Mouse (Mus musculus) embryonic facial prominence, embryonic 11.5 days (tissue): Measurements from ENCODE around the gene Phf5a. TPM values are rescaled to one million over a fixed set of nuclear protein-coding genes. Genes with fewer than 3 reads are reported as not detected.

Experiments
- ATAC-seq: fragments of 200-750 bp; cut with Nextera tagmentation; replicated peaks from 2 replicates; pipeline ENCODE4 v1.8.0; 2017; ENCODE audit warnings: low read depth; ENCODE audit not compliant: insufficient number of reproducible peaks, low FRiP score, low TSS enrichment
- DNase-seq: peaks from one replicate; pipeline ENCODE4 v3.0.0-alpha.2; 2015; ENCODE audit warnings: low spot score
- H3K27ac ChIP-seq: fragments of 300-500 bp; sonication (generic); replicated peaks from 2 replicates; pipeline ENCODE4 v1.5.1; 2014; ENCODE audit warnings: mild to moderate bottlenecking, low read depth, low read length, control low read depth
- H3K27me3 ChIP-seq: fragments of 300-500 bp; sonication (generic); 2 replicates; pipeline ENCODE4 v1.6.1; 2014; ENCODE audit warnings: mild to moderate bottlenecking, low read length, moderate library complexity, mixed read lengths; ENCODE audit not compliant: control insufficient read depth, insufficient read depth
- H3K36me3 ChIP-seq: fragments of 300-500 bp; sonication (generic); replicated peaks from 2 replicates; pipeline ENCODE4 v1.6.1; 2014; ENCODE audit warnings: low read depth, mild to moderate bottlenecking, low read length, moderate library complexity, mixed read lengths; ENCODE audit not compliant: control insufficient read depth, insufficient read depth
- H3K4me1 ChIP-seq: fragments of 300-500 bp; sonication (generic); 2 replicates; pipeline ENCODE4 v1.6.1; 2014; ENCODE audit warnings: low read length, mixed read lengths; ENCODE audit not compliant: control insufficient read depth, insufficient read depth
- H3K4me2 ChIP-seq: fragments of 300-500 bp; sonication (generic); 2 replicates; pipeline ENCODE4 v1.6.1; 2014; ENCODE audit warnings: low read depth, mild to moderate bottlenecking, control low read depth, low read length, moderate library complexity
- H3K4me3 ChIP-seq: fragments of 300-500 bp; sonication (generic); 2 replicates; pipeline ENCODE4 v1.5.1; 2014; ENCODE audit warnings: low read depth, low read length, control low read depth
- H3K9ac ChIP-seq: fragments of 300-500 bp; sonication (generic); replicated peaks from 2 replicates; pipeline ENCODE4 v1.6.1; 2014; ENCODE audit warnings: mild to moderate bottlenecking, control low read depth, low read length
- H3K9me3 ChIP-seq: fragments of 300-500 bp; sonication (generic); replicated peaks from 2 replicates; pipeline ENCODE4 v1.6.1; 2016; ENCODE audit warnings: mild to moderate bottlenecking, low read length, inconsistent platforms, mixed read lengths; ENCODE audit not compliant: control insufficient read depth
- WGBS: fragments of 180-500 bp; shearing (Covaris S2); extraction: QIAGEN DNeasy Blood & Tissue Kit; methylation state at CpG from one replicate; pipeline ENCODE4 v1.1.7; 2014; 5-methylcytosine and 5-hydroxymethylcytosine counted together
- polyA plus RNA-seq: library from polyadenylated mRNA; unstranded; fragments of >200 nt; fragmentation: Nextera tagmentation; extraction: Ambion mirVana; gene quantifications from 2 replicates; pipeline ENCODE4 v1.2.1, GENCODE M21; 2014

Gene Phf5a
- polyA plus RNA-seq, 1 experiment from 2014 or later: 194 TPM

- ATAC-seq: no peak
- peaks cover 6% of the 10 kb centered on the region for H3K36me3 ChIP-seq
- H3K4me2 ChIP-seq: no peak overlapping the region
- H3K9ac ChIP-seq: no peak overlapping the region
- H3K27ac ChIP-seq: no peak overlapping the region
- no peaks in the 10 kb centered on the region for H3K4me1 ChIP-seq
- no peaks in the 10 kb centered on the region for H3K27me3 ChIP-seq
- WGBS: 83% methylated on average over 1 of the region's 1 CpGs
- DNase-seq: no peak
- H3K4me3 ChIP-seq: no peak overlapping the region
- no peaks in the 10 kb centered on the region for H3K9me3 ChIP-seq
Measured at GRCm38 (mm10) chr15:81894002-81894401, 22.3 kb upstream of the Phf5a start.

- H3K36me3 ChIP-seq: peaks cover 4% of the 10 kb centered on the region
- H3K4me3 ChIP-seq: no peak overlapping the region
- no peaks in the 10 kb centered on the region for H3K4me1 ChIP-seq
- DNase-seq: no peak
- ATAC-seq: no peak
- WGBS: 89% methylated on average over 8 of the region's 8 CpGs
- H3K9ac ChIP-seq: no peak overlapping the region
- H3K9me3 ChIP-seq: no peaks in the 10 kb centered on the region
- no peak overlapping the region for H3K27ac ChIP-seq
- H3K4me2 ChIP-seq: no peak overlapping the region
- no peaks in the 10 kb centered on the region for H3K27me3 ChIP-seq
Measured at GRCm38 (mm10) chr15:81891822-81892580, 20.3 kb upstream of the Phf5a start.

GRCm38 (mm10) chr15:81891140-81891802 lies 19.6 kb upstream of the Phf5a start:
- DNase-seq (no peak), ATAC-seq (no peak)
- no peak overlapping the region for H3K4me3 ChIP-seq
- peaks cover 4% of the 10 kb centered on the region for H3K36me3 ChIP-seq
- H3K4me1 ChIP-seq: no peaks in the 10 kb centered on the region
- H3K9ac ChIP-seq: no peak overlapping the region
- no peaks in the 10 kb centered on the region for H3K27me3 ChIP-seq
- no peaks in the 10 kb centered on the region for H3K9me3 ChIP-seq
- H3K4me2 ChIP-seq: no peak overlapping the region
- 88% methylated on average over 7 of the region's 7 CpGs for WGBS
- H3K27ac ChIP-seq: no peak overlapping the region

GRCm38 (mm10) chr15:81889175-81889574 lies 17.5 kb upstream of the Phf5a start:
- no peak overlapping the region for H3K27ac ChIP-seq
- H3K4me1 ChIP-seq: no peaks in the 10 kb centered on the region
- no peaks in the 10 kb centered on the region for H3K27me3 ChIP-seq
- ATAC-seq (no peak), DNase-seq (no peak)
- no peaks in the 10 kb centered on the region for H3K9me3 ChIP-seq
- no peak overlapping the region for H3K4me2 ChIP-seq
- peaks cover 2% of the 10 kb centered on the region for H3K36me3 ChIP-seq
- H3K4me3 ChIP-seq: no peak overlapping the region
- 92% methylated on average over 7 of the region's 7 CpGs for WGBS
- H3K9ac ChIP-seq: no peak overlapping the region

- no peaks in the 10 kb centered on the region for H3K9me3 ChIP-seq
- H3K27ac ChIP-seq: no peak overlapping the region
- DNase-seq (no peak), ATAC-seq (no peak)
- 88% methylated on average over 6 of the region's 6 CpGs for WGBS
- H3K4me3 ChIP-seq: no peak overlapping the region
- H3K4me2 ChIP-seq: no peak overlapping the region
- H3K9ac ChIP-seq: no peak overlapping the region
- no peaks in the 10 kb centered on the region for H3K27me3 ChIP-seq
- peaks cover 2% of the 10 kb centered on the region for H3K36me3 ChIP-seq
- H3K4me1 ChIP-seq: no peaks in the 10 kb centered on the region
Measured at GRCm38 (mm10) chr15:81886795-81887550, 15.3 kb upstream of the Phf5a start.

- no peak overlapping the region for H3K27ac ChIP-seq
- no peaks in the 10 kb centered on the region for H3K4me1 ChIP-seq
- H3K4me2 ChIP-seq: no peak overlapping the region
- no peak for ATAC-seq
- H3K9me3 ChIP-seq: no peaks in the 10 kb centered on the region
- no peak for DNase-seq
- H3K27me3 ChIP-seq: no peaks in the 10 kb centered on the region
- 73% methylated on average over 3 of the region's 3 CpGs for WGBS
- no peak overlapping the region for H3K9ac ChIP-seq
- H3K36me3 ChIP-seq: peaks cover 2% of the 10 kb centered on the region
- no peak overlapping the region for H3K4me3 ChIP-seq
Measured at GRCm38 (mm10) chr15:81885418-81885934, 13.8 kb upstream of the Phf5a start.

GRCm38 (mm10) chr15:81882348-81882747 lies 10.6 kb upstream of the Phf5a start:
- H3K36me3 ChIP-seq: no peaks in the 10 kb centered on the region
- no peaks in the 10 kb centered on the region for H3K9me3 ChIP-seq
- H3K4me2 ChIP-seq: no peak overlapping the region
- DNase-seq (no peak), ATAC-seq (no peak)
- H3K9ac ChIP-seq: no peak overlapping the region
- no peaks in the 10 kb centered on the region for H3K4me1 ChIP-seq
- no peaks in the 10 kb centered on the region for H3K27me3 ChIP-seq
- 93% methylated on average over 3 of the region's 3 CpGs for WGBS
- no peak overlapping the region for H3K27ac ChIP-seq
- H3K4me3 ChIP-seq: no peak overlapping the region
